Mouse (Mus musculus): ENCODE results near the gene Tax1bp1. TPM values are rescaled to one million over a fixed set of nuclear protein-coding genes. Genes with fewer than 3 reads are reported as not detected.
A peak's percentile ranks its signal among the peaks of the same experiment; 100 is the strongest.

Tax1bp1 gene
- polyA plus RNA-seq, 1 experiment from 2014 or later: 161 TPM

- H3K4me1 ChIP-seq: peaks cover 6% of the 10 kb centered on the region
- no peak overlapping the region for H3K4me2 ChIP-seq (replicated peaks)
- no peak for ATAC-seq (ENCODE audit: low FRiP score, low read depth)
- no peaks in the 10 kb centered on the region for H3K36me3 ChIP-seq
- H3K4me3 ChIP-seq: no peak overlapping the region
- WGBS: 80% methylated on average over 2 of the region's 2 CpGs
- no peak overlapping the region for H3K27ac ChIP-seq
- no peaks in the 10 kb centered on the region for H3K27me3 ChIP-seq
- no peak overlapping the region for H3K9ac ChIP-seq
- no peaks in the 10 kb centered on the region for H3K9me3 ChIP-seq
These were observed 966 bp upstream of the Tax1bp1 start for GRCm38 (mm10) chr6:52712563-52712962.

DNA sequence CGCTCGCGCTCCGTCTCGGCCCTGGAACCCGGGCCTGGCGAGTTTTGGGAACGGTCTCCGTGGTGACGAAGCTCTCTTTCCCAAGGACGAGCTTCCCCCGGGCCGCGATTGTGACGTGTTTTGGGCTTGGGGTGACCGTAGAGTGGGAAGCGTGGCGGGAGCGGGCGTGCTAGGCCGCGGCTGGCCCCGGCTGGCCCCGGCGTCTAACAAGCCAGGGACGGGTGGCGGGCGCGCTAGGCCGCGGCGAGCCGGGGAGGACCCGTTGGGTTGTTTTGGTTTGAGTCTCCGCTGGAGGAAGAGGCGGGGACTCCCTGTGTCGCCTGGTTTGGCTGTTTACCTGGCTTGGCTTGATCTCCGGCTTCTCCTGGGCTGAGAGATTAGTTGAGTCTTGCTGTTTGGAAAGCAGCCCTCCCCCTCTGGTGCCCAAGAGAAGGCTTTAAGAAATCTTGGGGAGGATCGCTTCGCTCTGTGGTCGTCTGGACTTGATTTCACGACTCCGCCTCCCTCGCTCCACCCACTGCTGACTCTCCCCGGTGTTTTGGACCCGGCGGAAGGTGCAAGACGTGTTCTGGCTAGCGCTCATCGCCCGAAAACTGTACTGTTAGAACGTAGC is 474 bp downstream of the Tax1bp1 start:
- Histone ChIP-seq H3K9ac (peak overlapping the region; percentile 93), H3K4me3 (peak overlapping the region; percentile 96), H3K27me3 (no peaks in the 10 kb centered on the region), H3K36me3 (no peaks in the 10 kb centered on the region), H3K9me3 (no peaks in the 10 kb centered on the region), H3K4me1 (peaks cover 6% of the 10 kb centered on the region), H3K4me2 (replicated peaks) (peak overlapping the region; percentile 66), H3K27ac (peak overlapping the region; percentile 90)
- WGBS: under 1% methylated on average over 52 of the region's 52 CpGs
- ATAC-seq (ENCODE audit: low FRiP score, low read depth): peak; percentile 86

GRCm38 (mm10) chr6:52717493-52718192 is 4.1 kb downstream of the Tax1bp1 start:
- H3K4me3 ChIP-seq: no peak overlapping the region
- peaks cover 6% of the 10 kb centered on the region for H3K4me1 ChIP-seq
- ATAC-seq (ENCODE audit: low FRiP score, low read depth): no peak
- H3K36me3 ChIP-seq: peaks cover 5% of the 10 kb centered on the region
- H3K27me3 ChIP-seq: no peaks in the 10 kb centered on the region
- no peak overlapping the region for H3K27ac ChIP-seq
- 79% methylated on average over 5 of the region's 5 CpGs for WGBS
- no peak overlapping the region for H3K9ac ChIP-seq
- H3K9me3 ChIP-seq: no peaks in the 10 kb centered on the region
- no peak overlapping the region for H3K4me2 ChIP-seq (replicated peaks)

GRCm38 (mm10) chr6:52724805-52725439 is 11.4 kb downstream of the Tax1bp1 start:
- Histone ChIP-seq H3K9ac (no peak overlapping the region), H3K27me3 (no peaks in the 10 kb centered on the region), H3K27ac (no peak overlapping the region), H3K4me2 (replicated peaks) (peak overlapping the region; percentile 27; the same call in 1 of the 2 replicates), H3K36me3 (peaks cover 32% of the 10 kb centered on the region), H3K9me3 (no peaks in the 10 kb centered on the region), H3K4me1 (peaks cover 5% of the 10 kb centered on the region; the same call in 1 of the 2 replicates), H3K4me3 (no peak overlapping the region)
- ATAC-seq (ENCODE audit: low FRiP score, low read depth): no peak
- 48% methylated on average over 8 of the region's 8 CpGs for WGBS

GRCm38 (mm10) chr6:52730338-52730737 is 16.8 kb downstream of the Tax1bp1 start:
- H3K9ac ChIP-seq: no peak overlapping the region
- no peak overlapping the region for H3K4me2 ChIP-seq (replicated peaks)
- H3K4me3 ChIP-seq: no peak overlapping the region
- 50% methylated on average over 4 of the region's 4 CpGs for WGBS
- H3K36me3 ChIP-seq: peaks cover 28% of the 10 kb centered on the region
- no peak for ATAC-seq (ENCODE audit: low FRiP score, low read depth)
- no peaks in the 10 kb centered on the region for H3K27me3 ChIP-seq
- no peaks in the 10 kb centered on the region for H3K9me3 ChIP-seq
- H3K4me1 ChIP-seq: no peaks in the 10 kb centered on the region
- no peak overlapping the region for H3K27ac ChIP-seq

GRCm38 (mm10) chr6:52734630-52735029 is 21.1 kb downstream of the Tax1bp1 start:
- no peaks in the 10 kb centered on the region for H3K4me1 ChIP-seq
- no peak overlapping the region for H3K9ac ChIP-seq
- H3K4me3 ChIP-seq: no peak overlapping the region
- H3K27me3 ChIP-seq: no peaks in the 10 kb centered on the region
- no peak overlapping the region for H3K4me2 ChIP-seq (replicated peaks)
- H3K36me3 ChIP-seq: peaks cover 37% of the 10 kb centered on the region
- no peak for ATAC-seq (ENCODE audit: low FRiP score, low read depth)
- 98% methylated on average over 2 of the region's 2 CpGs for WGBS
- no peak overlapping the region for H3K27ac ChIP-seq
- H3K9me3 ChIP-seq: no peaks in the 10 kb centered on the region

- Histone ChIP-seq H3K9me3 (no peaks in the 10 kb centered on the region), H3K27me3 (no peaks in the 10 kb centered on the region), H3K36me3 (peaks cover 52% of the 10 kb centered on the region), H3K4me1 (no peaks in the 10 kb centered on the region), H3K9ac (no peak overlapping the region), H3K4me3 (no peak overlapping the region), H3K4me2 (replicated peaks) (no peak overlapping the region), H3K27ac (no peak overlapping the region)
- no peak for ATAC-seq (ENCODE audit: low FRiP score, low read depth)
- 90% methylated on average over 5 of the region's 5 CpGs for WGBS
These were observed 39.3 kb downstream of the Tax1bp1 start for GRCm38 (mm10) chr6:52752832-52753231.

DNA sequence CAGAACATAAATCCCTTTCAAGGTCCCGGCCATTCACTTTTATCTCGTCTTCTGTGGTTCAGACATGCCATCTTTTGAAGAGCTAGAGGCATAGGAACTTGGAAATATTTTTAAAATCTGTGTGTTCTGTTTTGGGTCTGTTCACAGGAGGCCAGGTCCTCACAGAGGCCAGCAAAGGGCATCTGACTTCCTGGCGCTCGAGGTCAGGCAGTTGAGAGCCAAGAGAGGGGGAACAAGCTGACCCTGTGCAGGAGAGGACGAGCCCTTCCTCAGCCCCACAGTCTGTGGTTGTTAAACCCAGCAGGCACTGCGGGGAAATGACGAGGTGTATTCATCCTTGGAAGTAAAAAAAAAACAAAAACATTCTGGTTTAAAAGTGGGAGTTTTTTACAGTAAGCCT is 51.7 kb downstream of the Tax1bp1 start:
- Histone ChIP-seq H3K9me3 (no peaks in the 10 kb centered on the region), H3K27me3 (no peaks in the 10 kb centered on the region)

GRCm38 (mm10) chr6:52770789-52771188 is 57.3 kb downstream of the Tax1bp1 start:
- H3K4me1 ChIP-seq: no peaks in the 10 kb centered on the region; the same call in 1 of the 2 replicates
- no peaks in the 10 kb centered on the region for H3K9me3 ChIP-seq
- H3K27ac ChIP-seq: no peak overlapping the region
- WGBS: 71% methylated on average over 1 of the region's 1 CpGs
- H3K27me3 ChIP-seq: 0 out of 2 replicates have a peak, but pooled peaks cover 8% of the 10 kb centered on the region
- ATAC-seq (ENCODE audit: low FRiP score, low read depth): no peak
- no peak overlapping the region for H3K9ac ChIP-seq
- no peak overlapping the region for H3K4me2 ChIP-seq (replicated peaks)
- peaks cover 50% of the 10 kb centered on the region for H3K36me3 ChIP-seq
- no peak overlapping the region for H3K4me3 ChIP-seq

More for the DNA sequence above, 51.7 kb downstream of the Tax1bp1 start:
- H3K4me2 ChIP-seq (replicated peaks): no peak overlapping the region
- H3K27ac ChIP-seq: no peak overlapping the region
- no peak overlapping the region for H3K4me3 ChIP-seq
- peaks cover 65% of the 10 kb centered on the region for H3K36me3 ChIP-seq
- no peak for ATAC-seq (ENCODE audit: low FRiP score, low read depth)
- H3K4me1 ChIP-seq: no peaks in the 10 kb centered on the region
- WGBS: 43% methylated on average over 7 of the region's 7 CpGs
- H3K9ac ChIP-seq: no peak overlapping the region

DNA sequence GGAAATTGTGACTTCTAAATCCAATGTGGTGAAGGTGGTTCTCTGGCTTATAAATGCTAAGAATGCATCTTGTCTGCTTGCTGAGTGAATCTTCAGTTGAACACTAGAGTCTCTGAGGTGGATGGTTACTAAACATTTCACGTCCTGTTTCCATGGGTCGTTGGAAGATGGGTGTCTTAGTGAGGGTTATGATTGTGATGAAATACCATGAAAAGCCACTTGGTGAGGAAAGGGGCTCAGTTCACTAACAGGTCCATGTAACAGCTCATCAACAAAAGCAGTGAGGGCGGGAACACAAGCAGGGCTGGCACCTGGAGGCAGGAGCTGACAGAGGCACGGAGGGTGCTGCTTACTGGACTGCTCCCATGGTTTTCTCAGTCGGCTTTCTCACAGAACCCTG is 59.6 kb downstream of the Tax1bp1 start:
- Histone ChIP-seq H3K4me3 (no peak overlapping the region), H3K4me1 (peaks cover 23% of the 10 kb centered on the region), H3K36me3 (peaks cover 38% of the 10 kb centered on the region), H3K27me3 (0 out of 2 replicates have a peak, but pooled peaks cover 9% of the 10 kb centered on the region), H3K4me2 (replicated peaks) (no peak overlapping the region), H3K27ac (no peak overlapping the region), H3K9me3 (no peaks in the 10 kb centered on the region), H3K9ac (no peak overlapping the region)
- WGBS: 75% methylated on average over 5 of the region's 5 CpGs
- ATAC-seq (ENCODE audit: low FRiP score, low read depth): no peak

- H3K4me2 ChIP-seq (replicated peaks): no peak overlapping the region
- no peak overlapping the region for H3K4me3 ChIP-seq
- no peak overlapping the region for H3K9ac ChIP-seq
- H3K9me3 ChIP-seq: no peaks in the 10 kb centered on the region
- 86% methylated on average over 3 of the region's 3 CpGs for WGBS
- peaks cover 18% of the 10 kb centered on the region for H3K36me3 ChIP-seq
- H3K4me1 ChIP-seq: peaks cover 42% of the 10 kb centered on the region
- peaks cover 13% of the 10 kb centered on the region; the same call in 1 of the 2 replicates for H3K27me3 ChIP-seq
- H3K27ac ChIP-seq: no peak overlapping the region
- ATAC-seq (ENCODE audit: low FRiP score, low read depth): no peak
These were observed 61.8 kb downstream of the Tax1bp1 start for GRCm38 (mm10) chr6:52775350-52775749.

GRCm38 (mm10) chr6:52775956-52776355 is 62.4 kb downstream of the Tax1bp1 start:
- no peak overlapping the region for H3K27ac ChIP-seq

More at GRCm38 (mm10) chr6:52775956-52776355, 62.4 kb downstream of the Tax1bp1 start:
- Histone ChIP-seq H3K9ac (no peak overlapping the region), H3K9me3 (no peaks in the 10 kb centered on the region), H3K4me1 (peaks cover 42% of the 10 kb centered on the region), H3K4me2 (replicated peaks) (no peak overlapping the region), H3K27me3 (peaks cover 13% of the 10 kb centered on the region; the same call in 1 of the 2 replicates), H3K36me3 (peaks cover 13% of the 10 kb centered on the region; the same call in 1 of the 2 replicates), H3K4me3 (no peak overlapping the region)
- ATAC-seq (ENCODE audit: low FRiP score, low read depth): no peak
- 74% methylated on average over 8 of the region's 8 CpGs for WGBS
